Mouse (Mus musculus) central nervous system, embryonic 14 days (tissue): ENCODE results near the gene Ccer1. TPM values are rescaled to one million over a fixed set of nuclear protein-coding genes. Genes with fewer than 3 reads are reported as not detected.

Experiments used
- polyA plus RNA-seq: library from polyadenylated mRNA; depleted of rRNA; stranded (reverse); fragments of >200 nt; gene quantifications from 2 replicates; pipeline ENCODE4 v1.2.3, GENCODE M21; 2012; rRNA removed

Ccer1 gene
- polyA plus RNA-seq, result not detected in 2 replicates

GRCm38 (mm10) chr10:97692913-97693312 lies at the start of gene Ccer1:
Gene Ccer1 (plus strand): TSS chr10:97693059.

GRCm38 (mm10) chr10:97643768-97644167 lies 49.1 kb upstream of the Ccer1 start, which contains the start of gene Epyc:
Gene Epyc (plus strand): TSS chr10:97644068.

GRCm38 (mm10) chr10:97726655-97727054 lies 33.8 kb downstream of the Ccer1 start, which contains the start of gene C030005K15Rik:
Gene C030005K15Rik (minus strand): TSS chr10:97726755.

Other genes starting within 250 kb of the Ccer1 start
- 85.3 and 155 TPM in 2 replicates for gene Dcn, start 213.4 kb upstream of the Ccer1 start, polyA plus RNA-seq
- gene Lum, start 127.9 kb upstream of the Ccer1 start, polyA plus RNA-seq, result 48.1 and 104 TPM in 2 replicates
- 0.81 and 3.7 TPM in 2 replicates for gene Kera, start 86.2 kb upstream of the Ccer1 start, polyA plus RNA-seq
- 1.7 and 17.0 TPM in 2 replicates for gene Epyc, start 49.0 kb upstream of the Ccer1 start, polyA plus RNA-seq
- gene C030005K15Rik, start 33.7 kb downstream of the Ccer1 start, polyA plus RNA-seq, result not detected in 2 replicates